Mouse (Mus musculus) ES-Bruce4 (cell line): Measurements from ENCODE around the gene Fign.

Source experiments
- EP300 ChIP-seq: IDR thresholded peaks from 2 replicates; pipeline ENCODE4 v1.6.1; 2011; ENCODE audit warnings: low read depth, low read length; ENCODE audit not compliant: insufficient read depth
- POLR2A ChIP-seq: IDR thresholded peaks from one replicate; pipeline ENCODE4 v1.8.1; 2011; ENCODE audit warnings: low read length; ENCODE audit not compliant: insufficient read depth

- TF ChIP-seq POLR2A (no peak), EP300 (no peak)
Observed at GRCm38 (mm10) chr2:63969633-63970032, 128.2 kb downstream of the Fign start.
